Mouse (Mus musculus): ENCODE measurements around the gene Unc13d.
"Not testable (repeated sequence)": the region's sequence is repeated elsewhere in the genome, so short reads cannot be mapped to it uniquely, and the experiment has no call there.

Gene Unc13d

DNA sequence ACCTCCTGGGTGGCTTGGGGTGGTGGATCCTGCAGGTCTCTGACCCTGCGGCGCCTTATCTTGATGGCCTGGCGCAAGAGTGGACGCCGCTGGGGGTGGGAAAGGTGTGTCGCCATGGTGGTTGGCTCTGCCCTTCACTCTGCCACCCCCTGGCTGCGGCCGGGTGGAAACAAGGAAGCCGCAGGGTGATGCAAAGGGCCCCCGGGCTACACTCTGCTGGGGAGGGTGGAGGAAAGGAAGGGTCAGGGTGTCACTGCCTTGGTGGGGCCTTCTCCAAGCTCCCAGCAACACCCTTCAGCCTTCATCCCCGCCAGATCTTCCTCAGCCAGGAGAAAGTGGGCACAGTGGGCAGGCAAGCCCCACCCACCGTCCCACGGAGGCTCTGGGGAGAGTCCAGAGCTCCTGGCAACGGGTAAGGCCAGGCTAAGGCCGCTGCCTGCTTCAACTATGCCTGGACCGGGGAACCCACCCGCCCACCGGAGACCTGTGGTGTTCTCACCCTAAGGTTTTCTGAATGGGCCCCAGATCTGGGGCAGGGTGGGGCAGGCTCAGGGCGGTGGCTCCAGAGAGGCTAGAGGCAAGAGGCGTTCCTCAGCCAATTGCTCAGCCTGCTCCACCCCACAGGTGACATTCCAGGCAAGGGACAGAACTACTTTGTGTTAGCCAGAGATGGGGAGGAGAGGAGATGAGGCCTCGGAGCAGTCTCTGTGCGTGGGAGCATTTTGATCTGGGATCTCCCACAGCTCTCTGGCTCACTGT is at the start of gene Unc13d:
TSS of gene Unc13d (minus strand) at position 516 of the 759 bp plus-strand sequence.
- no peak for DNase-seq (ENCODE audit: low spot score)

DNA sequence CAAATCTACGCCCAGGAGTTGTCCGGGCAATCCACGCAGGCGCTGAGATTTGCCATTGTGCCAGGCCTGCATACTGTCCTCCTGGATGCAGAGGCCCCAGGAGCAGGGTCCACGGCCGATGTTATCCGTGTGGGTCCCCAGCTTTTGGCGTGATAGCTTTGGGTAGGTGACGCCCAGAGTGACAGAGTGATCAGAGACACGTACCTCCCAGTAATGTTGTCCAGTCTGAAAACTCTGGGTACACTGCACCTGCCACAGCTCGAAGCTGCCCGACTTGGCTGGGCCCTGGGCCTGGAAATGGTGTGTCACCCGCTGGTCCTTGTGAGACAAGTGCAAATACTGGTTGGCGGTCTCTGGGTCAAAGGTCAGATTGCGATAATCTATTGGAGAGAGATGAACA is 48.5 kb upstream of the Unc13d start:
- DNase-seq (ENCODE audit: low spot score): no peak

DNA sequence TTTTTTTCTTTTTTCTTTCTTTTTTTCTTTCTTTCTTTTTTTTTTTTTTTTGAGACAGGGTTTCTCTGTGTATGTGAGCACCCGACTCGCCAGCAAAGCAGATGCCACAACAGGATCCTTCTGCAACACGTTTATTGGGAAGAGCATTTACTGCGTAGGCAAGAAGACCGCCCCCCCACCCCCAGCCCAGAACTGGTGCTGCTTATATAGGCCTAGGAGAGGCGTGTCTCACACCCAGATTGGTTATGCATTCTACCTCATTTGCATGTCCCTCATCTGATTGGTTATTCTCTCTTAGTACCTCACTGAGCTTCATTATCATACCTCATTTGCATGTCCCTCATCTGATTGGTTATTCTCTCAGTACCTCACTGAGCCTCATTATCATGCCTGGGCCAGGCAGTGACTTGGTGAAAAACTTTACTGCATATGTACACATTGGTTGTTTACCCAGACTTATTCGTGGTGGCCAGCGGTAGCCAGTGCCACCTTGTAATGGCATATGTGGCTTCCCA is 44.0 kb upstream of the Unc13d start:
- not testable (repeated sequence) for DNase-seq (ENCODE audit: low spot score)

DNA sequence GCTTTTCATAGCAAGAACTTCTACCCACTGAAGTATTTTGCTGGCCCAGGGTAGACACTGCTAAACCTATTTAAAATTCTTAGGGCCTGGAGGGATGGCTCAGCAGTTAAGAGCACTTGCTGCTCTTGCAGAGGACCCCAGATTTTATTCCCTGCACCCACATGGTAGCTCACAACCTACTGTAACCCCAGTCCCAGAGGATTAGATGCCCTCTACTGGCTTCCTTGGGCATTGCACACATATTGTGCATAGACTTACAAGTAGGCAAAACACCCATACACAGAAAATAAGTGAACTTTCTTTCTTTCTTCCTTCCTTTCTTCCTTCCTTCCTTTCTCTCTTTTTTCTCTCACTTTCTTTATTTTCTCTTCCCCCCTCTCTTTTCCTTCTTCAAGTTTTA is 40.1 kb upstream of the Unc13d start:
- peak; percentile 62 for DNase-seq (ENCODE audit: low spot score)

DNA sequence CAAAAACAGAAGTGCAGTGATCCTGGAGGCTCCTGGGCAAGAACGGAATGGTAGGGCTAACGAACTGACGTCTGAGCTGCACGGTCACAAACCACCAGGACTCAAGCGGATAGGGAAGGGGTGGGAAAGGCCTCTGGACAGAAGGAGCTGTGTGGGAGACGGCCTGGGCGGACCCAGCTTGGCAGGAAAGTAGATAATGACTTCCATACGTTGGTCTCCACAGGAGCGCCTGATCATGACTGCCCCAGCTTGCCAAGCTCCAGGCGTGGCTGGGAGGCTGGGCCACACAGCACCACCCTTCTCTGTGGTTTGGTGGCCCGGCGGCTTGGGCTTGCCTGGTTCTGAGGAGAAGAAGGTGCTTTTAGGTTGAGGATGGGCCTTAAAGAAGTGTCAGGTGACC is 39.5 kb upstream of the Unc13d start:
- no peak for DNase-seq (ENCODE audit: low spot score)

DNA sequence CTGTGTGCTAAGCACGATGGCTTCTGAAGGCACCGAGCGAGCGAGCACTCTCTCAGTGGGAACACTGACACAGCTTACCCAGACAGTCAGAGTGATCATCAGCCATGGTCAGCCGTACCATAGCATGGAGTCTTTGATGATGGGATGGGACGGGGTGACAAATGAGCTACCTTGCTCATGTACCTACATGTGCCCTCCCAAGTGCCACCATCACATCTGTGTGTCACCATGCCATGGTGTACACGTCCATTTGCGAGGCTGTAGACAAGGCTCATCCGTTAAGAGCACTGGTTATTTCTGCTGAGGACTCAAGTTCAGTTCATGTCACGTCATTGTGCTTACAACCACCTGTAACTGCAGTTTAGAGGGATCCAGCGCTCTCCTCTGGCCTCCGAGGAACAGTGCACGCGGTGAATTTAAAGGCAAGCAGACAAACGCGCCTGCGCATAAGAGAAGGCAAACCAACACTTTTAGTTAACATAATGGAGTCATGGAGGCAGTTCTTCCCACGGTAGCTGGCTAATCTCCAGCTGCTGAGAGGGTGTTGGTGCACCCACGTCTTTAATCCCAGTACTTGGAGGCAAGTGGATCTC is 33.9 kb upstream of the Unc13d start:
- DNase-seq (ENCODE audit: low spot score): no peak

DNA sequence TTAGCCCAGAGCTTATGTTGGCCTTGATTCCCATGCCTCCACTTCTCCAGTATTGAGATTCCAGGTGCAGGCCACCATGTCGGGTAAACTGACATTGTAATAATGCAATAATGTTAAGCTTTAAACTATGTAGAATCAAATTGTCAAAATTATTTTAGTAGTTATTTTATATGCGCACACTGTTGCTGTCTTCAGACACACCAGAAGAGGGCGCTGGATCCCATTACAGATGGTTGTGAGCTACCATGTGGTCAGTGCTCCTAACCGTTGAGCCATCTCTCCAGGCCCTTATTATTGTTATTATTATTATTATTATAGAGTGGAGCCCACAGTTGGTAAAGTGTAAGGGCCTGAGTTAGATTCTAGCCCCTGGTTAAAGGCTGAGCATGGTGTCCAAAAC is 33.3 kb upstream of the Unc13d start:
- no peak for DNase-seq (ENCODE audit: low spot score)

DNA sequence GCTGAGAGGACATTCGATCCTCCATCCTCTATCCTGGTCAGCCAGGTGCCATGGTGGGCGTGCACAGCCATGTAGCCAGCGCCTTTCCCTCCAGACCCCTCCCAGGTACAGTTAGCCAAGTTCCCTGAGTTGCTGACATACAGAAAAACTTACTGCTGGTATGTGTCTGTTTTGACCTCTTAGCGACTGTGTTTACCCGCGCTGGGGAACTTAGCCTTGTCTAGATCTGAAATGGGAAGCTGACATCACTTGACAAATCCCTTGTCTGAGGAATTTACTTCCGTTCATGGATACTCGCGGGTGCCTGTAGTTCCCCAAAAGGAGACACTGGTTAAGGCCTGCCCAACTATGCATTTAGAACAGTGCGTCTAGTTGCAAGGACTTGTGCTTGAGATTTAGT is 32.8 kb upstream of the Unc13d start:
- DNase-seq (ENCODE audit: low spot score): no peak

DNA sequence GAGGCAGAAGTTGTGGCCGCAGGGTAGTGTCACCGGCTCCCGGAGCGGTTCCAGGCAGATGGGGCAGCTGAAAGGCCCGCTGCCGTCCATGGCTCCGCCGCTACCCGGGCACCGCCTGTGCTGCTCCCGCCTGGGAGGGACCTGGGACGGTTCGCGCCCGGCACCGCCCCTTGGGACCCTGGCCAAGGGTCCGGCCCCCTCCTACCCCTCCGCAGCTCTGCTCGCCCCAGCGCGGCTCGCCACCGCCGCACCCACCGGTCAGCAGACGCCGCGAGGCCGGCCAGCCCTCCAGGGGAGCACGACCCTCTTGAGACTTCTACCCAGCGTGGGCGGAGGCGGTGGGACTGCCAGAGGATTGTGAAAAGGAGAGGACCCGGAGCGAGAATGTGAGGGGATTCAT is 32.4 kb upstream of the Unc13d start:
- DNase-seq (ENCODE audit: low spot score): peak; percentile 95

DNA sequence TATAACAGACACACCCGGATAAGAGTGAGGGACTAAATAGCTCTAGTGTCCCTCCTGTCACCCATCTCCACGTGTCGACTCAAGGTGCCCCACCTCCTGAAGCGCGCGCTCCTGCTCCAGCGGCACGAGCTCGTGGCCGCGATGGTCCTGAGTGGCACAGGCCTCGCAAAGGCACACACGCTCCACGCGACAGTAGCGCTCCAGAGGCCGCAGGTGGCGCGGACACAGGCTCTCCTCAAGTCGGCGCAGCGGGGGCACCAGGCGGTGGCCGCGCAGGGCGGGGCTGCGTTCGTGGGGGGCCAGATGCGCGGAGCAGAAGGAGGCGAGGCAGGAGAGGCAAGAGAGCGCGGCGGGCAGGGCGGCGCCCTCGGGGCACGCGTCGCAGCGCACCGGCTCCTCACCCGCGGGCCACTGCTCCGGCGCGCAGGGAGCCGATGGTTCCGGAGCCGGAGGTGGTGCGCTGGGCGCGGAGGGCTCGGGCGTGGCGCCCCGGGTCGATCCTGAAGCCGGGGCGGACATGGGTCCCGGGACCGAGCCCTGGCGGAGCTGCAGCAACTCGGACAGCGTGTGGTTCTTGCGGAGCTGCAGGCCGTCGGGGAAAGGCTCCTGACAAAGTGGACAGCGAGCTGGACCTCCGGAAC is 31.8 kb upstream of the Unc13d start:
- peak; percentile 69 for DNase-seq (ENCODE audit: low spot score)

DNA sequence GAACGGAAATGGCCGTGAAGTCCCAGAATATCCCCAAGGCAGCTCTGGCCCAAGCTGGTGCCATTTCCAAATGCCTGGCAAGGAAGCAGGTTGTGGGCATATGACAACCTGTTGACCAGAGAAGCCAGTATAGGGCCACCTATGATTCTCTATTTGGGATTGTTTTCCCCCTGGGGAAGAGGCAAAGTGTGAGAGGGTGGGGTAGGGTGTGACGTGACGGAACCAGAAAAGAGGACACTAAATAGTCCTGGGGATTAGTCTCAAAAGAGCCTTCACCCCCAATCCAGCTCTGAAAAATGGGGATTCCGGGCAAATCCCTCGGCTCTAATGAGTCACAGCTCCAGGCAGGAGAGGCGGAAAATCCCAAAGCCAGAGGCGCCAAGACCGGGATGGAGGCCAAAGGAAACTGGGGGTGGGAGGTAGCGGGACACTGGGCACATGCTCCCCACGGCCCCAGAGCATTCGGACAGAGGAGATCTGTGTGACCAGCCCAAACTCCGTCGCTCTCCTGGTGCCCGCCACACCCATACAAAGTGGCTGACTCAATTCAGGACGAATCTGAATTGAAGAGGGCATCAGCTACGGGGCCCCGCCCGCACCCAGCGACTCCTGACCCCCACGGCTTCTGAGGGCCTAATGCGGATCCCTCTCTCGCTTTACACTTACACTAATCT is 30.8 kb upstream of the Unc13d start:
- DNase-seq (ENCODE audit: low spot score): peak; percentile 76

DNA sequence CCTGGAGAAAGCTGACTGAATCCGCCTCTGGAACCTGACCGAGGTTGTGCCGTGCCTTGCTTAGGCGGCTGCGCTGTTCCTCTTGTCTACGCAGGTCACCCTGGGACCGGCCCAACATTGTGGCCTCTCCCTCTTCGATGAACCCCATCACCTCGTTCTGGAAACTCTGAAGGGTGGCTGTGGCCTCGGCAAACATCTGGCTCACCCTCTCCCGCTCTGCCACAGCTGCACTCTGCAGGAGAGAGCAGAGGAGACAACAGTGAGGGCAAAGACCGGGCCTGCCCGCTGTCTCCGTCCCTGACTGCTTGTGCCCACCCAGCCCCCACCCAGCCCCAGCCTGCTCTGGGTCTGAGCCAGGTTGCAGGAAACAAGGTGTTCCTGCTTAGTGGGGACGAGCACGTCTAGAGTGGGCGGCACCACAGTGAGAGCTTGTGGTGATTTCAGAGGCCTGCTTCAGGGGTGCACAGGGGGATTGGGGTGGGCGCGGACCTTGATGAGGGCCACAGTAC is 30.1 kb upstream of the Unc13d start:
- peak; percentile 69 for DNase-seq (ENCODE audit: low spot score)

DNA sequence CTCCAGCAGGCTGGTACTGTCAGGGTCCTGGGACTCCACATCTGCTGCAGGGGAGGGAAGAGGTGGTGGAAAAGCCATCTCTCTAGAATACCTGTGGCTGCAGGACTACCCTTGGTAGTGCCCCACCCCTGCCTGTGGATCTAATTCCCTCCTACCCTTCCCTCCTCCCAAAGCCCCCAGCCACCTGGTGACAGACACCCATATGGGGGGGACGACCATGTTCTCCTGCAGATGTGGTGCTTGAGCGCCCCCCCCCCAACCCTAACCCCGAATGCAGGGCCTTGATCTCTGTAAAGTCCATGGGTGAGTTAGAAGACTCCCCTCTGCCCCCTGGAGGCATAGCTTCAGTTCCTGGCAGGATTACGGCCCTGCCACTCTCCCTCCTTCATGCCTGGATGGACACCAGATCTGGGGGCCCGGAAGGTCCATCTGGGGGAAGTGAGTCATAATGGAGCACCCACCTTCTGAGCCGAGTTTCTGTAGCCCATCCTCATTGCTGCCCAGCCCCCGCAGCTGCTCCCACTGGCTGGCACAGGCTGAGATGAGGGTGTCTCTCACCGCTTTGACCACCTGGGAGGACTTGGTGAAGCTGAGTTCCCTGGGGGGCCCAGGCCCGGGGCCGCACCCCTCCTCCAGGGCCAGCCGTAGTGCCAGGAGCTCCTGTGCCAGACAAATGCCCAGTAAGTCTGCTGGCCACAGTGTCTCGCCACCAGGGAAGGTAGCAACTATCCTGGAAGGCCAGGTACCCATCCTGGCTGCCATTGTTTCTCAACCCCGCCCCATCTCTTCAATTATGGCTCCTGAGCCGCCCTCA is 29.4 kb upstream of the Unc13d start:
- peak; percentile 69 for DNase-seq (ENCODE audit: low spot score)

DNA sequence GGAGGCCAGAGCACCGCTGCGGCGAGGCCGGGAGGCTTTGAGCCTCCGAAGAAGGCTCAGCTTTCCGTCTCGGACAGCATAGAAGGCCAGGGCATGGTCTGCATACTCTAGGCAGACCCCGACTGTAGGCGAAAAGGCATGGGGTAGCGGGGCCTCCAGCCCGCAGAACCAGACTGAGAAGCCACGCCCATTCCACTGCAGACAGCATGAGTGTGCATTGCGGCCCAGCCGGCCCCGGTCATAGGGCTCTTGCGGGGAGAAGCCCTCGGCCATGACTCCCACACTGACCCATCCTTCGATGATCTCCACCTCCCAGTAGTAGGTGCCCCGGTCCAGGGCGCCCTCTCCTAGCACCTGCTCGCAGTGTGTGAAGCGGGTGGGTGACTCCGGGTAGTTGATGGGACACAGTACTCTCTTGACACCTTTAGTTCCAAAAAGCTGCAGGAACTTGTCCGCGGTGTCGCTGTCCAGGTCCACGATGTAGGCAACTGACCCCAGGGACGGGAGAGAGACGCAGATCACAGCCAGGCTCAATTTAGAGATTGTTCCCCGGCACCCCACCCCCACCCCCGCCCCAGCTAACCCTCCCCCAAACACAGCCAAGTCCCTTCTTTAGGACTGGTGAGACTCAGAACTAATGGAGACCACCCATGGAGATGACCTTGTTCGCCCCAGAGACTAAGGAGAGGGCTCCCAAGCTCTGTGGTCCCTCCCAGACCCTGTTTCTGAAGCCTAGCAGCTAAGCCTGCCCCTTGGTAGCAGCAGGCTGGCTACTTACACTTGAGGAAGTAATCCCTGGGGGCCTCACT is 28.6 kb upstream of the Unc13d start:
- peak; percentile 69 for DNase-seq (ENCODE audit: low spot score)

DNA sequence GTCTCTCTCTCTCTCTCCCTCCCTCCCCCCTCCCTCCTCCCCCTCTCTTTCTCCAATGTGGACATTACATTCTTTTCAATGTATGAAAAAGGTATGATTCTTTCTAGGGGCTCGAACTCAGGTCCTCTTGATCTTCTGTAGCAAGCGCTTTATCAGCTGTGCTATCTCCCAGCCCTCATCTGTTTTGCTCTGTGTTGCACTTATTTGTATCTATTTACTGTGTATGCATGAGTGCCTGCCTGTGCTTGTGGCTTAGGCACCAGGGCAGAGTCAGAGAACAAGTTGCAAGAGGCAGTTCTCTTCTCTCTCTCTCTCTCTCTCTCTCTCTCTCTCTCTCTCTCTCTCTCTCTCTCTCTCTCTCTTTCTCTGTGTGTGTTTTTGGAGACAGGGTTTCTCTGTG is 27.3 kb upstream of the Unc13d start:
- DNase-seq (ENCODE audit: low spot score): no peak

DNA sequence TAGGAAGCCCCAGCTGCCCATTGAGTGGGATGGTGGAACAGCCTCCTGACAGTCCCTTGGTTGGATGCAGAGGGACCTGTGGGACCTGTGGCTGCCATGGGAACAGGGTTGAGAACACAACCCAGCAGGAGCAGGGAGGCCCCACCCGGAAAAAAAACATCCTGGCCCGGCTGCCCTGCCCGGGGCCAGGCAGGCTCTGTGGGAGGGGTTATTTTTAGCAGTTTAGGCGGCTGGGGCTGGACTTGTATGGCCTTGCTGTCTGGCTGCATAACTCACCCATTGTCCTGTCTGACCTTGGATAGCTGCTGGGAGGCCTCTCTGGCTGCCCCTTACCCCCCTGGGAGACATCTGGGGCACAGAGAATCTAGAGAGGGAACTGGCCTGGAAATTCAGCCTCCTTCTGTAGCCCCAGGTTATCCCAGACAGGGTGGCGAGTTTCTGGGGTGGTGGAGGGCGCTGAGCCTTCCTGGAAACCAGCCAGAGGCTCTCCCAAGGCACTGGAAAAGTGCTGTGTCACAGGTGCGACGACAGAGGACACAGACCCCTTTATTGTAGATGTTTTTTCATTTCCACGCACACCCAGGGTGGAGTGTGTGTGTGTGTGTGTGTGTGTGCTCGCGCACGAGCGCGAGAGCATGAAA is 26.4 kb upstream of the Unc13d start:
- peak; percentile 75 for DNase-seq (ENCODE audit: low spot score)

DNA sequence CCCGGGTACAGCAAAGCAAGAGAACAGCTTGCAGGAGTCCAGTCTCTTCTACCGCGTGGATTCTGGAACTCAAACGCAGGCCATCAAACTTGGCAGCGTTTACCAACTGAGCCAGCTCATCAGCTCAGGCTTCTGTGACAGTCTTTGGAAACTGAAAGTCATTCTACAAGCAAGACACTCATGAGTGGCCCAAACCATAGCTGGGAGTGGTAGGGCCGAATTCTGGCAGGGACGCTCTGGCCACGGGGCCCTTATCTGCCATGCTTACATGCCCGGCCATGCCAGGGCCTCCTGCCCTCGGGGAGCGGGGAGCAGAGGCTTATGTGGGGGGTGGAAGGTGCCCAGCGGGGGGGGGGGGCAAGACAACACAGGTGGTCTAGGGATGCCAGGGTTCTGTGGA is 25.8 kb upstream of the Unc13d start:
- peak; percentile 58 for DNase-seq (ENCODE audit: low spot score)

DNA sequence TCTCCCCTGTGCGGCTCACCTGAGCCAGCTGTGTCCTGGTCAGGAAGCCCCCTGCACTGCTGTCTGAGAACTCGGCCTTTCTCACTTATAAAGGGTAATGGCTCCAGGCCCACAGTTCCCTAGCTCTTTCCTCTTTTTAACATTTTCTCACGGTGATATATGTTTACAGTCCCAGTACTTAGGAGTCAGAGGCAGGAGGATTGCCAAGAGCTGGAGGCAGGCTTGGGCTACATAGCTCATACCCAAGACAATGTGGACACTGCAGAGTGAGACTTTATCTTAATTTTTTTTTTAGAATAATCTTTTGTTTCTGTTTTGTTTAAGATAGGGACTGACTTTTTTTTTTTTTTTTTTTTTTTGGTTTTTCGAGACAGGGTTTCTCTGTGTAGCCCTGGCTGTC is 24.7 kb upstream of the Unc13d start:
- DNase-seq (ENCODE audit: low spot score): no peak

DNA sequence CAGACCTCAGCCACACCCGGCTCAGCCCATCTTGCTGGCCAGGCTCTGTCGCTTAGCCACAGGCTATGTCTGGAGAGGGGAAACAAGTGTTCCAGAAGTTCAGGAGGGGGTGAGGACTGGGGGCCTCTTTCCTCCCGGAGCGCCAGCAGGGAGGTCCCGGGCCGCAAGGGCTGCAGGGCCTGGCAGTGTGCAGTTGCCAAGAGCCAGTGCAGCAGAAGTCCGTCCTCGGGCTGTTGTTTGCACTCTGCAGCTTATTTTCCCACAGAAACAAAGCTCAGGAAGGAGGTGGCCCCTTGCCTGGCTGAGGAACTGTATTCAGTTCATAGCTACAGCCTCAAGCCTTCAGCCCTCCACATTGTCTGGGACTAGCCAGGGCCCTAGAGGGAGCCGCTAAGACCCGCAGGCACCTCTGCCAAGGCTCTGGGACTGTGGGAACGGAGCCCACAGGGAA is 24.2 kb upstream of the Unc13d start:
- peak; percentile 56 for DNase-seq (ENCODE audit: low spot score)

DNA sequence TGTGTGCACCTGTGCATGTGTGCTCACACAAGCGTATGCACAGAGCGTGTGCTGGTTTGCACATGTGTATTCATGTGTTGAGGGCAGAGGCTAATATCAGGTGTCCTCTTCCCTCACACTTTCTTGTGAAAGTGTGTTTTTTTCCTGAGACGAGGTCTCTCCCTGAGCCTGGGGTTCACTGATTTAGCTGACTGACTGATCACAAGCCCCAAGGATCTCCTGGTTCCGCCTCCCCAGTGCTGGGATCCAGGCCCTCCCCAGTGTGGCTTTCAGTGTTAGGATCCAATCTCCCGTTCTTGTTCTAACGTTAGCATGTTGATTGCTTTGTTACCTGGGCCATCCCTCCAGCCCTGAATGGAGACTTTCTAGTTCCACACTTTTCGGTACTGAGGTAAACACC is 23.1 kb upstream of the Unc13d start:
- no peak for DNase-seq (ENCODE audit: low spot score)
